Mouse (Mus musculus): ENCODE results near the gene Btbd11.

DNA sequence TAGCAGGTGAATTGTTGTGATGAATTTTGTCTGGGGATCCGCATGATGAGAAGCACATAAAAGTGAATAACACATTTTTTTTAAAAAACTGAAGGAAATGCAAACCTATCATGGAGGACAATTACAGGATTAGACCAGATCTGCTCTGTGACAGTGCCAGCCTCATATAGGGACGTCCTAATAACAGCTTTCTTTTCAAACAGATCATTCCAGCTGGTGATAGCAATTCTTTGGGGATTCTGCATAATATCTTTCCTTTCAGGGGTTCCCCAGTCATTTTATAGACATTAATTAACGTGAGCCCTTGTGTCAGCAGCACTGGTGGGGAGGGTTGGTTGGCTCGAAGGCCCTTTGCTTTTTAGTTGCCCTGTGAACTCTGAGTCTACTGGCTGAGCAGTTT, 7.9 kb downstream of the Btbd11 start:
- TF ChIP-seq EP300 (IDR thresholded peaks at IDR 0.05; ENCODE audit: insufficient read depth, low read depth, low read length) = no peak
- TF ChIP-seq CTCF (IDR thresholded peaks at IDR 0.05; ENCODE audit: low read depth, low read length) = no peak
- TF ChIP-seq POLR2A (IDR thresholded peaks at IDR 0.05; ENCODE audit: insufficient read depth, low read length) = no peak
